Mouse (Mus musculus) myocyte (in vitro differentiated cells): Measurements from ENCODE around the gene Neu1.
A peak's percentile ranks its signal among the peaks of the same experiment; 100 is the strongest.

Source experiments
- E2F4 ChIP-seq: IDR thresholded peaks from one replicate; pipeline ENCODE4 v1.6.1; 2011; ENCODE audit warnings: mild to moderate bottlenecking, control low read depth, moderate library complexity; ENCODE audit not compliant: insufficient read depth
- MAX ChIP-seq: IDR thresholded peaks from one replicate; pipeline ENCODE4 v1.6.1; 2011; ENCODE audit warnings: low read depth, mild to moderate bottlenecking, control low read depth
- MYOG ChIP-seq, 3 experiments: IDR thresholded peaks; one replicate each; pipeline ENCODE4 v1.6.1; 2011; ENCODE audit warnings: control low read depth in 2 of 3, low read depth in 2 of 3, mild to moderate bottlenecking in 2 of 3; ENCODE audit not compliant: insufficient read length in 2 of 3, control insufficient read depth in 1 of 3, insufficient read depth in 1 of 3
- POLR2A ChIP-seq: IDR thresholded peaks from one replicate; pipeline ENCODE4 v1.6.1; 2011; ENCODE audit warnings: low read depth, mild to moderate bottlenecking, control low read depth, moderate library complexity; ENCODE audit not compliant: insufficient read length
- REST ChIP-seq: IDR thresholded peaks from one replicate; pipeline ENCODE4 v1.6.1; 2011; ENCODE audit warnings: mild to moderate bottlenecking, control low read depth, moderate library complexity; ENCODE audit not compliant: insufficient read depth, insufficient read length
- TCF12 ChIP-seq: IDR thresholded peaks from one replicate; pipeline ENCODE4 v1.6.1; 2011; ENCODE audit warnings: mild to moderate bottlenecking, control low read depth; ENCODE audit not compliant: poor library complexity, insufficient read depth, severe bottlenecking
- USF1 ChIP-seq: IDR thresholded peaks from one replicate; pipeline ENCODE4 v1.6.1; 2011; ENCODE audit warnings: low read depth, mild to moderate bottlenecking, control low read depth, moderate library complexity

DNA sequence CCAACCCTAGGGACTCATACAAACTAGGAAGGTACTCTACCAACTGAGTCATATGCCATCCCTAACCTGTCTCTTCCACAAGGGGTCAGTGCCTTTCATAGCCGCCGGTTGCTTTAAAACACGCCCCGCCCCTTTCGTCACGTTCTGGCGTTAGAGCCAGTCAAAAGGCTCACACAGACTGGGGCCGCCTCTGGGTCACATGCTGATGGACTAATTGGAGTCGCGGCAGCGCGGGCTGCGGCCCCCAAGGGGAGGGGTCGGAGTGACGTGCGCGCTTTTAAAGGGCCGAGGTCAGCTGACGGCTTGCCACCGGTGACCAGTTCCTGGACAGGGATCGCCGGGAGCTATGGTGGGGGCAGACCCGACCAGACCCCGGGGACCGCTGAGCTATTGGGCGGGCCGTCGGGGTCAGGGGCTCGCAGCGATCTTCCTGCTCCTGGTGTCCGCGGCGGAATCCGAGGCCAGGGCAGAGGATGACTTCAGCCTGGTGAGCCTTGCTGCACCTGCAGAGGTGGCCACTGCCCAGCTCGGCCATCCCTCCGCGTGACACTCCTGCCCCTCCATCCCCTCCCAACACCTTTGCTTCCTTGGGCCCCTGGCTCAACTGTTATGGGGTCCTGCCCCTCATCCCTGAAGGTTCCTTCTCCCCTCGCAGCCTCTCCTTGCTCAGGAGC is at the start of gene Neu1:
- peak; percentile 89 for TF ChIP-seq POLR2A
- TF ChIP-seq MYOG (IDR thresholded peaks at IDR 0.05; ENCODE audit: control insufficient read depth in 1 of 3, insufficient read depth in 1 of 3, insufficient read length in 2 of 3, low read depth in 2 of 3): no peak
- TF ChIP-seq REST: no peak
- peak; percentile 91 for TF ChIP-seq USF1
- TF ChIP-seq MAX: no peak
- no peak for TF ChIP-seq TCF12
- TF ChIP-seq E2F4: peak; percentile 56
